Mouse (Mus musculus) right cerebral cortex, postnatal 10 days (tissue): Measurements from ENCODE around the gene Hmgb4.
A peak's percentile ranks its signal among the peaks of the same experiment; 100 is the strongest.

Experiments used
- DNase-seq, 2 experiments: peaks; one replicate each; pipeline ENCODE4 v3.0.0; 2021; ENCODE audit warnings: low spot score in 2 of 2

Hmgb4 gene

DNA sequence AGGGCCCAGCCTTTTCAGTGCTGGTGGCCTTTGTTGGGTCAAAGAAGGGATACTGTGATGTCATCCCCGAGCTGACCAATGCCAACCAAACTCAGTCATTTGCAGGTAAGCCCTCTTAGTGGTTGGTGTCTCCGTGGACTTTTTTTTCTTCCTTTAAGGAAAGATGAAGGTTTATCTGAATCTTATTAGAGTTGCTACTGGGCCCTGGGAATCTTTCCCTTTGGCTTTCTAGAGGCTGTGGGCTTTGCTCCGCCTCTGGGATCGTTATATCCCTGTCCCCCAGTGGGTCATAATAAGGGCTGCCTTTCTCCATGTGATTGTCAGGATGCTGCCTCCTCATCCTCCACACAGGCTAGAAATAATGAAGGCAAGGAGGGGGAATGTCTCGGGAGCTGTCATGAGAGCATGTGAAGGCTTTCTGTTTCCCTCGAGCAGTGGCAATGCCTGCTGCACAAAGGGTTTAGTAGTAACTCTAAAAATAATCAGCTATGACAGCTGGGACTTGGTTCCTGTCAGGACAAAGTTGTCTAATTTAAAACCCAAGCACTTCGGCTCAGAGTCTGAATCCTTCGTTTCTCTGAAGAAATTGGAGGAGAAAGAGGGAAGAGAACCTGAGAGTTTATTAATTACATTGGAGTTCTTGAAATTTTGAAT is at the start of gene Hmgb4:
Gene Hmgb4, minus strand, starts transcription at position 51 of the 654 bp plus-strand sequence.
- peak; percentile 57 to 68 for DNase-seq

DNA sequence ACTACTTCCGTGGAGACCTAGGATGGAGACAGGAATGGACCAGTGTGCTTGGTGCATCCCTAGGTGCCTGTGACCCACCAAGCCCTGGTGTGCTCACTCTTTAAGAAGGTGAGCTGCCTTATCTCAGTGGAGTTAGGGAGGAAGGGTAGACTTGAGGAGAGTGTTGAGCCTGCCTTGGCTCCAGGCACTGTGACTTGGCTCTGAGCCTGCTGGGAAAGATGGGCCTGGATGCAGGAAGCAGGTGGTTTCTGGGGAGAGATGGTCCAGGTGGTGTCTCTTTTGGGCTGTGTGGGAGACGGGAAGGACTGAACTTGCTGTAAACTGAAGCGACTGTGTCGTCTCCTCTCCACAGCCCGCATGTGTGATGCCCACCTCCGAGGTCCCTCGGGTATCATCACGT is 45.3 kb upstream of the Hmgb4 start:
- no peak for DNase-seq

DNA sequence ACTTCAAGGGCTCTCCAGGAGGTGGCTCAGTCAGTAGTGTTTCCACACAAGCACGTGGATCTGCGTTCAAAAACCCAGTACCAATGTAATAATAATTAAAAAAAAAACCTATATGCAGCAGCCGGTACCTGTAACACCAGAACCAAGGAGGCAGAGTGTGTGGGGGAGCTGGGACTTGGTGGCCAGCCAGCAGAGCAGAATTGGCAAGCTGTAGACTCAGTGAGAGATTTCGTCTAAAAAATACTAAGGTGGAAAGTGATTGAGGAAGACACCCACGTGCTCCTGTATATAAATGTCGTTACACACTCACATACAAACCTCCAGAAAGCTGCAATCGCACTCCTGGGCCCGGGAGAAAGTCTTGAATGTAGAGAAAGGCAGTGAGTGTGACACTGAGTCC is 43.3 kb upstream of the Hmgb4 start:
- peak; percentile 70 to 76 for DNase-seq

DNA sequence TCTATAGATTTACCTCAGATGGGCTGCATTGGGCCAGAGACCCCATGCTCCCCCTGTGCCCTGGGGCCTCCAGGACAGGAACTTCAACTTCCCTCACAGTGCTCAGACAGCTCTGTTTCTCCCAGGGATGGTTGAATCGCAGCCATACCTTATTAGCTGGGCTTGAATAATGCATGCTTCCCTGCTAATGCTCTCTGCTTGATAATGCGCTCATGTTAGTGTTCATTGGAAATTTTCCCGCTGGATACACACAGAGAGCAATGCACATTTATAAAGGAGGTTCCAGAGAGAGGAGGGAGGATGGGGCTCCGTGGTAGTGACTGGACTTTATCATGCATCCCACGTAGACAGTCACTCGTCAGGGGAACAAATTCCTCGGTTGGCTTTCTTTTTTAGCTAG is 27.3 kb upstream of the Hmgb4 start:
- DNase-seq, result peak in 1 of 2 experiments; percentile 49

DNA sequence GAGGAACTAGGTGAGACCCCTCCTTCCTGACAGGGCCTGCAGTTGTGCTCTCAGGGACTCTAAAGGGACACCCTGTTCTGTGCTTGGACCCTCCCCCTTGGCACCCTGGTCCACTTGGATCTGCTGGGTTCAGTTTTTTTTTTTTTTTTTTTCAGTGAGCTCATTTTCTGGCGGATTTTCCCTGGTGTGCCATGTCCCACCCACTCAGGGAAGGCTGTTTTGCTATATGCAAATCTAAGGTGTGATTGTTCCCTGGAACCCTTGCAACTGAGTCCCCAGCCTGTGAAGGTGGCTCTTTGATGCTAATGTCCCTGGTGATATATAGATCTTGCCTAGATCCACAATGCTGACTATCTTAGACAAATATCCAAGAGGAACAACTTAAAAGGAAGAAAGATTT is 24.3 kb upstream of the Hmgb4 start:
- DNase-seq, result no peak

DNA sequence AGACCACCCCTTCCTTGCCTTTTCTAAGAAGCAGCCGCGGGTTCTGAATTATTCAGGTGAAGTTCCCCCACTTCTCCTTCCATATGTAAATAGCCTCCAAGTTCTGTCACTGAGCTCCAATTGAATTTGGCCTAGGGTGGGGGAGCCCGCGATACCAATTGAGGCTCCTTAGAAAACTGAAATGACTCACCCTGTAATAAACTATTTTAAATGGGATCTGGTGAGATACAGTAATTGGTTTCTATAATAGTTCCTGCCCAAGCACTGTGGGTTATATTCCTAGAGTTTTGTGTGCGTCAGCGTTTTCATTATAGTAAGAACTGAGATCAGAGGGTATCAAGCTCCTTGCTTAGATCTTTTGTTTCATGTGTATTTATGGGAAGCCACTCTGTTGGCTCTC is 14.8 kb upstream of the Hmgb4 start:
- no peak for DNase-seq

DNA sequence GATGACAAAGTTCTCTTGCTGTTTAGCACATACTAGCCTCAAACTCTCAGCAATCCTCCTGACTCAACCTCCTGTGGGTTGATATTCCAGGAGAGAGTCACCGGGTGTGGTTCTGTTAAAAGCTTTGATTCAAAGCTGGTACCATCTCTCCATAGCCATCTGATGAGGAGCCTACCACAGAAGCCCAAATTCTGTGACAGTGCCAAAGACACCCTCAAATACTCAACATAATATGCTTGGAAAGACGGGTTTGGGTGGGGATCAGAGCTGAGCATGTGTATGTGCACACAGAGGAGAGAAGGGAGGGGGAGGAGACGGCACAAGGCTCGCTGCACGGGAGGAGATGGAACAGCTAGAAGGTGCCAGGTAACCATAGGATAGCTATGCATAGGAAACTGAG is 14.4 kb upstream of the Hmgb4 start:
- no peak for DNase-seq

DNA sequence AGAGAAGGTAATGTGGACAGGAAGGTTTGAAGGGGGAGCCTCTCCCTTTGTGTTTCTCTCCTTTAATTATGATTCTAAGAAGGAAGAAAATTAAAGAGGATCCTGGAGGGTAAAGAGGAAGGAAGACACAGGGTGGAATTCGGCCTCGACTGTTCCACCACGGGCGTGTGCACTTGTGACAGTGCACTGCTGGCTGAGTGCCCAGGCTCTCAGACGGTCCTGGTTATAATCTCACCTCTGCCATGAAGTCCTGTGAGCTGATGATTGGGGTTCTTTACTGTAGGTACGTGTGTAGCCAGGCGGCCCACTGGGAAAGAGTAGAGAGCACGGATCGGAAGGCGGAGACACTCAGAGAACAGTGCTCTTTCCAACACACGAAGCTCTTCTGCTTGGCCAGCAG is 12.4 kb upstream of the Hmgb4 start:
- DNase-seq, result no peak

DNA sequence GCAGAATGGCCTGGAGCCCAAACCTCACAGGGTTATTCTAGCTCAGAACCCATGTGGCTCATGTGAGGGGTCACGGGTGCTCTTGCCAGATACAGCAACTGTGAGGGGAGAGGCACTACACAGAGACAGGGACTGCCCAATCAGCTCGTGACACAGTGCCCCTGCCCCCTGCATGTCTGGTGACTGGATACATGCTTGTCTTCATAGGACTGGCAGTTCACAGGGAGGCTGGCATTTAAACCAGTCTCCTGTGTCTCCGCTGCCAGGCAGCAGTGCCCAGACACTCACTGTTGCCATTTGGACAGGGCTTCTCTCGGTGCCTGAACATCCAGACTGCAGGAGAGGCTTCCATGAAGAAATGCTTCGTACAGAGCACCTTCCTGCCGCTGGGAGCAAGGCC is 11.7 kb upstream of the Hmgb4 start:
- peak; percentile 44 to 48 for DNase-seq

DNA sequence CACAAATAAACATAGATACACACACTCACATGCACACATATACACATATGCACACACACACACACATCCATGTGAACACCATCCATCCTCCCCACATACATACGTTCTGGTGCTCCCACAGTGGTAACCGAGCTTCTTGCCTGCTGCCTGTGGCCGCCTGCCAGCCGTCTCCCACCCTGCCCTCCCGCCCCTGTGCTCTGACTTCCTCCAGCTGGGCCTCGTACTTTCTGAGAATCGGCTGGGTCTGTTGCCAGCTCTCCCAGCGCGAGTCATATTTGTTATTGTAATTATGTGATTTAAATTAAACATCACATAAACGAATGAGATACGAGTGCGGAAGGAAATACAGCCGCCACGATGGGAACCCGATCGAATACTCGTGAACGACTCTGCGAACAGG is 10.2 kb upstream of the Hmgb4 start:
- DNase-seq, result peak; percentile 74 to 76

DNA sequence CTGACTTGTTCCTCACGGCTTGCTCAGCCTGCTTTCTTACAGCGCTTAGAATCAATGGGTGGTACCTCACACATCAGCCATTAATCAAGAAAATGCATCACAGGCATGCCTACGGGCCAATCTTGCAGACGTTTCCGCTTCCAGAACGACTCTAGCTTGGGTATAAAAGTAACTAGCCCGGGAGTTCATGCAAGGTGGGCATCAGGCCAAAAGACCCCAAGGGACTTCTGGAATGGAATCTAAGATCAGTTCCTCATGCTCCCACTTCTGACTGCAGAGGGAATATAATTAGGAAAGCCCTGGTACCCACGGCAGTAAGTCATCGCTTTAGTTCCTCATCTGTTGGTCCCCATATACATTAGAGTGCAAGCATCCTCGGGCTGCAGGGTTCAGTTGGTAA is 9.4 kb upstream of the Hmgb4 start:
- DNase-seq, result no peak

DNA sequence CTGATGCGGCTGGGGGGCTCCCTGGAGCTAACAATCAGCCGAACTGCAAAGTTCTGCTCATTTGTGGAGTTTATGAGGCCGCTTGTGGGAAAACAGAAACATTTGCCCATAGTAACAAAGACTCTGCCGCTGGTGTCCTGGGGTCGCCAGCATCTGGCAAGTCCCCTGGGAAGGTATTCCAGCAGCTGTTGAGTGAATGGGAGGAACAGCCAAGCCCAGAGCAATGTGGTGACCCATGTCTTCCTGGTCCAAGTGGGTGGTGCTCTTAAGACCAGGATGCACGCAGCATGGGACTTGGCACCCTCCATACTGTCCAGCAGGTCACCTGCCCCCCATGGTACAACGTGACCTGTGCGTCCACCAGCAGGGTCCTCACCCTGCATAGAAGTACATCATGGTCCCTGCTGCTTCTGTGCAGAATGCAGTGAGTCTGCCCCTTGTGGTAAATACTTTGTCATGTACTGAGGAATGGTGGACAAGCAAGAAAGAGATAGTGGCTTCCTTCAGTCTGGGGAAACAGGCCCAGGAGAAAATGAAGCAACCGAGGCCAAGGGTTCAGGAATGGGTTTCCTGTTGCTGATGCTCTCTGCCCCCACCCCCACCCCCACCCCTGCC is 8.6 kb upstream of the Hmgb4 start:
- no peak for DNase-seq

DNA sequence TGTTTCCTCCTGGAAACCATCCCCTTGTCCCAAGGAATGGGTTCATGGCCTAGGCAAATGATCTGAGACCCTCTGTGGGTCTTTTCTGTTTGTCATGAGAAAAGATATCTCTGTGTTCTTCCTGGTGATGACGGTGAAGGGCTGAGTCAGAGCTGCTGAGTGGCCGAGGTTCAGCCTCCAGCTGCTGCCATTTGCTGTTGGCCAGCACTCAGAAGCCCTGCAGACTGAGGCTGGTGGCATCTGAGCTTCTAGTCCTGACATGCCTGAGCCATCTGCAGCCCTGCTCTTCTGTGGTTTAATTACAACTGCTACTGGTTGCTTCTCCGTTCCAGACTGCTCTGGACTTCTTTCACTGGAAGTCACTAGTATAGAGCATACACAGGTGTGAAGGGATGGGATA is 4.6 kb upstream of the Hmgb4 start:
- no peak for DNase-seq

DNA sequence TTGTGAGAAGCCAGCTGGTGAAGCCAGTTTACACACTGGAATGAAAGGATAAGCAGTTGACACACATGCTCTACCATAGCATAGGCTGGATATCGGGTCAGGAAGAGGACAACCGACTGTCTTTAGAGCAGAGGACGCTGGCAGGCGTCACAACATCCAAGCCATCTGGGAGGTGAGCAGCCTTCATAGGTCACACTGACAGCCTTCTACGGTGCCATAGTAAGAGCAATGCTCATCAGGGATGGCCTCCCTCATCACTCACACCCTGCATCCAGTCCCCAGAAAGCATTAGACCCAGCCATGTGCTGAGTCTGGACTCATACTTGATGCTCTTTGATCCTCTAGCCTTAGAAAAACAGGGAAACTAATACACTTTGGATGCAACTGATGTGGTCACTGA is 3.7 kb upstream of the Hmgb4 start:
- no peak for DNase-seq

DNA sequence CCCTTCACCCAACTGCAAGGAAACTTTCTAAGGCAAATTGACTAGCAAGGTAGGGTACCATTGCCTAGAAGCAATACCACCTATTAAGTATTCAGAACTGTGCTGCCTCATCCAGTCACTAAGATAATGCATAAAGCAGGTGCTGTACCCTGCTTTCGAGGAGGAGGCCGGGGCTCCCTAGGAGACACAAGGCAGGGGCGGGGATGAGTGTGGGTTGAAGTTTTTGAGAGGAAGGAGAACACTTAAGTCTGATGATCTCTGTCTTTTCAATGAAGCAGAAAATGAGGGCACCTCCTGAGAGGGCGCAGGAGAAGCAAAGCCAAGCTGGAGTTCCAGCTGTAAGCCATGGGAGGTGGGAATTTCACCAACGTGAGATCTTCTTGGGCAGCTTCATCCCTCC is 1.5 kb downstream of the Hmgb4 start:
- DNase-seq, result no peak

DNA sequence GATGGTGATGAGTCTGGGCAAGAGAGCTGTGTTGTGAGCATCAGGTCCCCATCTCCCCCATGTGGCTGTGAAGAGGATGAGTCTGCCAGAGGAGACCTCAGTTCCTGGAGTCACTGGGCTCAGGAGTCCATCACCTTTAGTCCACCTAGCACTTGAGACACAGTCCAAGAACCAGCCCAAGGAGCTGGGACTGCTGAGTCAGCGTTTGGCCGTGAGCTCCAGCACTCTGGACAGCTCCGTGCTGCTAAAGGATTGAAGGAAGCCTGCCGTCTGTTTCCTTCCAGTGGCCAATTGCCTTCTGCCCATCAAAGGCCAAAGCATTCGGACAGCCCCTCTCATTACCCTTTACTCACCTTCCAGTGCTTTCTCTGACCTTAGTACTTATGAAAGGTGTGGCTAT is 12.1 kb downstream of the Hmgb4 start:
- DNase-seq, result no peak

DNA sequence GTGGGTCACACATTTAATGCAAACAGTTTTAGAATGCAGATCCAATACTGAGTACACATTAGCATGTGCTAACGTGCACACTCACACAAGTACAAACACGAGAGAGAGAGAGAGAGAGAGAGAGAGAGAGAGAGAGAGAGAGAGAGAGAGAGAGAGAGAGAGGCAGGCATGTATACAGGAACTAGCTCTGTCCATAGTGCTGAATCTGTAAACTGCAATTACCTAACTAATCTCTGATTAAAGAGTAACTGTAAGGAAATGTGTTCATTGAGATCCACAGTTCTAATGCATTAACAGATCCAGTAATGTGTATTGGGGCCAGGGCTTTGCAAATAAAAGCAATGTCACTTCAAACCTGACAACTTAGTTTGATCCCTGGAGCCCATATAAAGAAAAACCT is 15.6 kb downstream of the Hmgb4 start:
- DNase-seq, result no peak

DNA sequence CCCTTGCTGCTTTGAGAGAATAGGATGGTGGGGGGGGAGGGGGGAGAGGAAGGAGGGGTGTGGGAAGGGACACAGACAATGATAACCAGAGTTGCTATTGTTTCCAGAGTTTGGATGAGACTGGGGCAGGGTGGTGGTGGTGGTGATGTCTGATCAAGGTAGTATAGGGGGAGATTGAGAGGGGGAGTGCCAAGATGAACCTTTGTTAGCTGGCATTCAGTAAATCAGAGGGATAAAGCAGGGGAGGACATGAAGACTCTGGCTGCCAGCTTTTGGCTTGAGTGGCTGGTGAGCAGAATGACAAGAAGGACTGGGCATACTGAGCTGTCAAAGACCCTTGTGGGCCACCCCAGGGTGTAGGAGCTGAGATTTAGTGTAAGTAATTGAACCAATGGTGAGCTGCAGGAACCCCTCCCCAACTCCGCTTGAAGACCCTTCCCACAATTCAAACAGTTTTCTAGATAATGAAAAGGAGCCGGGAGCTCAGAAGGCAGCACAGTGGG is 18.9 kb downstream of the Hmgb4 start:
- no peak for DNase-seq

DNA sequence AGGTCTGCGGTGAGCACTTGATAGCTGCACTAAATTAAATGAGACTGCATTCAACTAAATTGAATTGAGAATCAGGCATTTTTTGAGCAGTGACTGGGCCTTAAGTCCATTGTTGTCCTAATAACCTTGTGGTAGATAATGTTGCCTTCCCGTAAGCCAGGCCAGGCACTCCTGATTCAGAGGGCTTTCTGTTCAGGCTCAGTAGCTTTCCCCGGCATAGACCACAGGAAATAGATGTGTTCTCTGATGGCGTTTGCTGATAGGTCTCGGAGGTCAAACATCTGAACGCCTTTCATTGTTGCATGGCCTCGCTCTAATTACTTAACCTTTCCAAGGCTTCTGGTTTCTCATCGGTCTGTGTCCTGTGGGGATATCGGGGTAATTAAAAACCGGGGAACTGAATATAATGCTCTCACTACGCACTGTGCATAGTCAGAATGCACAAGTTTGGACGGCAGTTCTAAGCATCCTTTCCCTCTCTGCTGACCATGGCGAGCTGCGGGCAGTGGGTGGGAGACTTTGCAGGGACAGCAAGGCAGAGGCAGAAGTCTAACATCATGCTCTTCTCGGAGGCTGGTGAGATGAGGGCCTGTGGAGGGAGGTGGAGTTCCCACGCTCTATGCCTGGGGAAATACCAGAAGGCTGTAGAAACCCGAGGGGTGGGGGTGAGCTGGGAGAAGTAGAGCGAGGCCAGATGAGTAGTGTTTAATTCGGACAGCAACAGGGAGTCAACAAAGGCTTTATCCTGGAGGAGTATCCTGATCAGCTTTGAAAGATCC is 19.5 kb downstream of the Hmgb4 start:
- no peak for DNase-seq

DNA sequence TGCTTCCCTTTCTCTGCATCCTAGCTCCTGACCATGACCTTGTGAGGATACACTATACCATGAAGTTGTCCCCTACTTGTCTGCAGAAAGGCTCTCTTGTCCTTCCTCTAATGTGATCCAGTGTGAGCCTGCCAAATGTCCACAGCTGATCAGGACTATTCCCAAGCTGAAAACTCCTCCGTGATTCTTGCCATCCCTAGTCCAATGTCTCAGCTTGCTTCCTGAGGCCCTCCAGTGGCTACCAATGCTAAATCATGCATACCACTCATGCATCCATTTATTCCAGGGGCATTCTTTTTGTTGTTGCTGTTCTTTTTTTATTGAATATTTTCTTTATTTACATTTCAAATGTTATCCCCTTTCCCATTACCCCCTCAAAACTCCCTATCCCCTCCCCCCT is 21.6 kb downstream of the Hmgb4 start:
- DNase-seq, result no peak

DNA sequence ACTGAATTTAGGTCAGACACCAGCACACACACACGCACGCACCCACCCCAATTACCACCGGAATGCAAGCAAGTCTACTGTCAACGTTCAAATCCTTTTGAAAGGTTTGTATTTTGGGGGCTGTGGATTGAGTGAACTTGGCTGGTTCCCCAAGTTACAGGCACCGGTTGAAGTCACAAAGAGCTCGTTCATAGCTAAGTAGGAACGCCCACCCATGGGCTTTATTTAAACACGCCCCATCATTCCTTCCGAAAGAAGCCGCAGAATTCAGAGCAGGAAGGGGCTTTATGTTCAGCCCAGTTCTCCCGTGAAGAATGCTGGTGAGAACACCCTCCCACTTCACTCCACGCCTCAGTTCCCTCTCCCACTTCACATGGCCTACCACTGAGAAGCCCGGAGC is 27.3 kb downstream of the Hmgb4 start:
- DNase-seq, result peak; percentile 43 to 64

DNA sequence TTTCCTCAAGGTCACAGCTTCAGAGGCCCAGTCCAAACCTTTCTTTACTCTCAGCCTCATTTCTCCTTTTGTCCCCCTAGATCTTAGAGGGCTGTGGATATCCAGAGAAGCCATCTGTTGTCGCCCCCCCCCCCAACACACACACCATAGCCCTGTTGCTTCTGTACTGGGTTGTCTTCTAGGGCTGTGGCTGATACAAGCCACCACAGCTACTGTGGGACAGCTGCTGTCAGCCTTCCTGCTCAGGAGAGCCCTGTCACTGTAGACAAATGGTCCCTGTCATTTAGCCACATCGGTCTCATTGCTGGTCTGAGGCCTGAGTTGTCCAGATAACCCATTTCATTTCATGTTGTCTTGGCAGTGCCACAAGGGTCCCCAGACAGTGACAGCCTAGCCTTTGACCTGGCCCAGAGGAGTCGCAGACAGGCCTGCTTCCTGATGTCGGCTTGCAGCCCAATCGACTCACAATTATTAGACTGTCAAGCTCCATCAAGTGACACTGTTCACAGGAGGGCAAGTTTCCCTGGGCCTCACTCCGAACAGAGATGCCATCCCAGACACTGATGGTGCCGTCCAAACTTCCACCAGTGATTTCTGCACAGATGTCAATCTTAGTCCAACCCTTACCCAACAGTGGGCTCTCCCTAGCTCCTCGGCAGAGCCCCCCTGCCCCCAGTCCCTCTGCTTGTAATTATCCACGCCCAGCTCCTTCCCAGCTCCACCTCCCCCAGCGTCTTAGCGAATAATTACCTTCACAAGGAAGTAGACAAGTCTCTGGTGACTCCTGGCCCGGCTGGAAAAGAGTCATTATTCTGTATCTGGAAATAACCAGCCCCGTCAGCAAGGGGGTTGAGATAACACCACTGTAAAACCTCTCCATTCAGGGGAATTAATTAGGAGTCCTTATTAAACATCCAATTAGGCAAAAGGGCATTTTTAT is 33.1 kb downstream of the Hmgb4 start:
- DNase-seq, result no peak
